Mouse (Mus musculus): ENCODE measurements around the gene Ift43.

The Ift43 gene

DNA sequence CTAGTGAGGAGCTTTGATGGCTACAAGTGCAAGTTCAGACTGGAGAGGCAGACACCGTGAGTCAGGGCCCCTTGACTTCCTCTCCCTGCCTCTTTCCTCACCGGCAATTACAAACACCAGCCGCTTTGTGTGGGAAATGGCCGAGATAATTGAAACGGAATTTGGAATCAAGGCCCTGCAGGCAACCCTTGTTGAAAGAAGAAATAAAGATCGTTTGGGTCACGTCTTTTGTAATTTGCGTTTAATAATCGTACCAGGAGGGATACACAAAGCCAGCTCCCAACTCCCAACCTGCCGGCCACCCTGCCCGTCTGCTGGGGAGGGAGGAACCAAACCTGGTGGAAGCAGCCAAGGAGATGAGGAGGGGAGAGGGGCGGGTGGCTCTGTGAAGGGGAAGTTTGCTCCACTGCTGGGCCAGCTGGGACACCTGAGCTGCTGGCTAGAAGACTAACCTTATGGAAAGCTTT, 93.2 kb downstream of the Ift43 start:
- DNase-seq = no peak

- DNase-seq = peak in 1 of 2 experiments; percentile 19
Observed at GRCm38 (mm10) chr12:86176675-86177339, 94.5 kb downstream of the Ift43 start.

- DNase-seq = peak; percentile 63 to 75
Observed at GRCm38 (mm10) chr12:86179266-86179665, 96.9 kb downstream of the Ift43 start.

- peak; percentile 67 to 78 for DNase-seq
Observed at GRCm38 (mm10) chr12:86181320-86181751, 99.0 kb downstream of the Ift43 start.

DNA sequence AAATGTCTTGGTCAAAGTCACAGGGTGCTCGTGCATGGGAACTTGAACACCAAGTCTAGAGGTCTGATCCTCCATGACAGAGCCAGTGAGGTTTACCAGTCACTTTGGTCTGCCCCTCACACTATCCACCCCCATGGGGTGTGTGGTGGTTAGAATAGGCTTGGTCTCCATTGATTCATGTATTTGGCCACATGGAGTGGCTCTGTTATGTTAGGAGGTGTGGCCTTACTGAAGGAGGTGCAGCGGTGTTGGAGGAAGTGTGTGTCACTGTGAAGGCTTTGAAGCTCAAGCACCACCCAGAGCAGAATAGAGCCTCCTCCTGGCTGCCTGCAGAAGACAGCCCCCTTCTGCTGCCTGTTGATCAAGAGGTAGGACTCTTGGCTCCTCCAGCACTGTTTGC, 99.5 kb downstream of the Ift43 start:
- peak in 1 of 2 experiments; percentile 30 for DNase-seq

- peak in 1 of 2 experiments; percentile 26 for DNase-seq
Observed at GRCm38 (mm10) chr12:86182414-86182813, 100.1 kb downstream of the Ift43 start.

- DNase-seq = peak; percentile 53 to 55
Observed at GRCm38 (mm10) chr12:86188161-86188560, 105.8 kb downstream of the Ift43 start.

- DNase-seq = no peak
Observed at GRCm38 (mm10) chr12:86189601-86190323, 107.4 kb downstream of the Ift43 start.

- DNase-seq = peak; percentile 63 to 72
Observed at GRCm38 (mm10) chr12:86192036-86192449, 109.7 kb downstream of the Ift43 start.

DNA sequence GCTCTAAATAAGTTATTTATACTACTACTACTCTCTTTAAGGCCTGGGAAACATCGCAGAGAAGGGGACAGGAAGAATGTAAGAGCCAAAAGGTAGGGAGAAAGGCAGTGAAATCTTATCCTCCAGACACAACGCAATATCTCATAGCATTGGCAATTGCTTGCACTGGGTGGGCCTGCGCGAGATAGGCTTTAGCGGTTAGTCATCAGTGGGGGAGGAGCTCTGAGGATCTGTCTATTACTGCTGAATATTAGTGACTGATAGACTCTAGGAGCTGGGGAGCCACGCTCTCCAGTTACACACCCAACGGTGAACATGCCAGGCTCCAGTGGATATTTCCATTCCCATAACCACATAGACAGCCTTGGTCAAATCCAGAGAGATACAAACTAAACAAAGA, 114.6 kb downstream of the Ift43 start:
- no peak for DNase-seq

DNA sequence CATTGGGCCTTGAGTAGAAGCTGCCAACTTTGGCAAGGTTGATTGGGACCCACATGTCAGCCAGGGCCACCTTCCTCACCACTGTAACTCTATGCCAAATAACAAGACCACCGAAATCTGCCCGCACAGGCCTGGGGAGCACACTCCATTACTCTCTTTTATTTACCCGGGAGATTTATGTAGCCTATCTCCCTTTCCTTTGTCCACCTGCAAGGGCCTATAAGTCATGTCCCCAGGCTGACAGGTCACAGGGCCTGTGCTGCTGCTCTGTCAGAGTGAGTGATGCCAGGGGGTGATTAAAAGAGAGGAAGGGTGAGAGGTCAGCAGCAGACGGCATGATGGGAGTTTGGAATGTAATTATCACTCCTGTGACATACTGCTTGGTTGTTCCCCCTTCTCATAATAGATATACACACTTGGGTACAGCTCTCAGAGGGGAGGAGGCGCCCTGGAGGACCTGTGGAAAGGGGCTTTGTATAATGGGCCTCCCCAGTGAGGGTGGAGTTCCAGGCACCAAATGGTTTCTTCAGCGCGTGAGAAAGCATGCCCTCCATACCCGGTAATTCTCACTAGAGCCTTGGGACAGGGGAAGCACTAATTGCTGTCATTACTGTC, 121.2 kb downstream of the Ift43 start:
- no peak for DNase-seq

DNA sequence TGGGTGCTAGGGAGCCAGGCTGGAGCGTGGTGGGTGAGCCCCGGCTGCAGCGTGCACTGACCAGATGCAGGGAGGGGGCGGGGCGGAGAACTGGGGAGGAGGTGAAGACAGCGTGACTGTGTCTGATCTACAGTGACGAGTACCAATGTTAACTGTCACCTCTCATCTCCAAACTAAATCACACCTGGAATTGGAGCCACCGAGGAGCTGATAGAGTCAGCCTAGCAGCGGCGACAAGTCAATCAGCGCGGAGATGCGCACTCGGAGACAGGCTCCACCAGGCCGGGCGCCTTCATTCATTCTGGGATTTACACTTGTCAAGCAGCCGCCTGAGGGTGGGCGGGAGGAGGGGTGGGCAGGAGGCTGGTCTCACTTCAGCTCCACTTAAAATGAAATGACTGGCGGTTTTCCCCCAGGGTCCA, 128.8 kb downstream of the Ift43 start:
- peak; percentile 21 to 33 for DNase-seq

Measured in cerebellum, postnatal 10 days (tissue).